Mouse (Mus musculus) leukemia stem cell, adult 10-12 weeks (primary cell): ENCODE measurements around the gene Cyyr1. TPM values are rescaled to one million over a fixed set of nuclear protein-coding genes. Genes with fewer than 3 reads are reported as not detected.

ENCODE experiments used
- polyA plus RNA-seq: library from polyadenylated mRNA; stranded (reverse); fragments of >175 nt; gene quantifications from 2 replicates; pipeline ENCODE4 v1.2.3, GENCODE M21; 2012; ENCODE audit warnings: low replicate concordance

Gene Cyyr1
- 0.42 and 0.52 TPM in 2 replicates for polyA plus RNA-seq

GRCm38 (mm10) chr16:85553297-85553696, at the start of gene Cyyr1:
Gene Cyyr1, minus strand, starts transcription at chr16:85553397.

Other genes starting within 250 kb of the Cyyr1 start
- 0.48 and 0.56 TPM in 2 replicates for gene Adamts1, start 249.7 kb upstream of the Cyyr1 start, polyA plus RNA-seq